Mouse (Mus musculus) heart, embryonic 10.5 days (tissue): Measurements from ENCODE around the gene Adck1. TPM values are rescaled to one million over a fixed set of nuclear protein-coding genes. Genes with fewer than 3 reads are reported as not detected.
A peak's percentile ranks its signal among the peaks of the same experiment; 100 is the strongest.
"Not testable (repeated sequence)": the region's sequence is repeated elsewhere in the genome, so short reads cannot be mapped to it uniquely, and the experiment has no call there.

Source experiments
- DNase-seq: peaks from one replicate; pipeline ENCODE4 v3.0.0-alpha.2; 2017; ENCODE audit warnings: low spot score
- H3K27ac ChIP-seq: fragments of 300-500 bp; sonication (generic); 2 replicates; pipeline ENCODE4 v1.5.1; 2016; ENCODE audit warnings: mild to moderate bottlenecking
- H3K27me3 ChIP-seq: fragments of 300-500 bp; sonication (generic); 2 replicates; pipeline ENCODE4 v1.6.1; 2016; ENCODE audit warnings: mild to moderate bottlenecking; ENCODE audit not compliant: poor library complexity, insufficient read depth, severe bottlenecking
- H3K36me3 ChIP-seq: fragments of 300-500 bp; sonication (generic); 2 replicates; pipeline ENCODE4 v1.6.1; 2016; ENCODE audit warnings: mild to moderate bottlenecking, moderate library complexity
- H3K4me1 ChIP-seq: fragments of 300-500 bp; sonication (generic); 2 replicates; pipeline ENCODE4 v1.6.1; 2016; ENCODE audit warnings: mild to moderate bottlenecking
- H3K4me3 ChIP-seq: fragments of 300-500 bp; sonication (generic); 2 replicates; pipeline ENCODE4 v1.5.1; 2016; ENCODE audit warnings: mild to moderate bottlenecking, moderate library complexity
- H3K9me3 ChIP-seq: fragments of 300-500 bp; sonication (generic); 2 replicates; pipeline ENCODE4 v1.6.1; 2016; ENCODE audit warnings: mild to moderate bottlenecking, moderate library complexity
- WGBS: fragments of 180-500 bp; shearing (Covaris S2); methylation state at CpG from one replicate; pipeline ENCODE4 v1.1.7; 2016; 5-methylcytosine and 5-hydroxymethylcytosine counted together
- polyA plus RNA-seq: library from polyadenylated mRNA; unstranded; fragments of >200 nt; fragmentation: Nextera tagmentation; extraction: Ambion mirVana; gene quantifications from 2 replicates; pipeline ENCODE4 v1.2.1, GENCODE M21; 2016

Adck1 gene
- polyA plus RNA-seq, 1 experiment from 2014 or later = 22.5 TPM

DNA sequence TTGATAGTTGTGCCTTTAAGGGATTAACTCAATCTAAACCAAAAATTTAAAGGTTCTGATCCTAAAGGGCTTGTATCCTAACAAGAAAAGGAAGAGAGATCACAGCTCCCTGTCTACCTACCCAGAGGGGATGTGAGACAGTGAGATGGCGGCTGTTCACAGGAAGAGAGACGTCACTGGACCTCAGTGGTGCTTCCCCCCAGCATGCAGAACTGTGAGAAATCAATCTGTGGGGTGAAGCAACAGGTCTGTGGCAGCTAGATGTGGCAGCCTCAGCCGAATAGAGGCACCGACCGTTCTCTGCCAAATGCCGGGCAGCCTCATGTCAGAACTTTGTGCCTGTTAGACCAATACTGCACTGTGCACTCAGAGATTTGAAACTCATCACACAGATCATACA is 106.4 kb downstream of the Adck1 start:
- no peaks in the 10 kb centered on the region for H3K36me3 ChIP-seq
- no peak for DNase-seq
- no peaks in the 10 kb centered on the region for H3K9me3 ChIP-seq
- no peaks in the 10 kb centered on the region for H3K27me3 ChIP-seq
- WGBS = 91% methylated on average over 6 of the region's 6 CpGs
- H3K27ac ChIP-seq = no peak overlapping the region
- no peak overlapping the region for H3K4me3 ChIP-seq
- H3K4me1 ChIP-seq = no peaks in the 10 kb centered on the region

DNA sequence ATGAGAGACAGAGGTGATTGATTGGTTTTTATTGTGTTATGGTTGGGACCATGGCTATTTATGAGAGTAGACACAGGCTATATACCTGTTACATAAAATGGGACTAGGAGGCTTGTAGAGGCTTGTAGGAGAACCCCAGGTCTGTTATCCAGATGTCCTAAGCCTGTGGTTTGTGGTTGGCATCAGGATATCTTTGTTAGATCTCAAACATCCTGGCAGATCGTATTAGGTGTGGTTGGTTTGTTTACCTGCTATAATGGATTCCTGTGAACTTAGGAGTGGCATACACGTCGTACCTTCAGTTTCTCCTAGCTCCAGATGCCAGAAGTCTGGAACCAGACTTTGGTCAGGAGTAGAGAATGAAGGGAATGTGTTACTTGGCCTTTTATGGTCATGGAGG is 106.9 kb downstream of the Adck1 start:
- Histone ChIP-seq H3K4me3 (no peak overlapping the region), H3K4me1 (no peaks in the 10 kb centered on the region), H3K9me3 (no peaks in the 10 kb centered on the region), H3K27ac (0 out of 2 replicates have a peak overlapping the region, but pooled peaks have one; percentile 16), H3K36me3 (no peaks in the 10 kb centered on the region), H3K27me3 (no peaks in the 10 kb centered on the region)
- WGBS = 59% methylated on average over 3 of the region's 3 CpGs
- no peak for DNase-seq

GRCm38 (mm10) chr12:88467935-88468465 is 107.6 kb downstream of the Adck1 start:
- H3K9me3 ChIP-seq = no peaks in the 10 kb centered on the region
- no peaks in the 10 kb centered on the region for H3K4me1 ChIP-seq
- H3K27me3 ChIP-seq = no peaks in the 10 kb centered on the region
- no peak overlapping the region for H3K4me3 ChIP-seq
- no peak for DNase-seq
- WGBS = 68% methylated on average over 5 of the region's 5 CpGs
- H3K36me3 ChIP-seq = no peaks in the 10 kb centered on the region
- H3K27ac ChIP-seq = 0 out of 2 replicates have a peak overlapping the region, but pooled peaks have one; percentile 16

DNA sequence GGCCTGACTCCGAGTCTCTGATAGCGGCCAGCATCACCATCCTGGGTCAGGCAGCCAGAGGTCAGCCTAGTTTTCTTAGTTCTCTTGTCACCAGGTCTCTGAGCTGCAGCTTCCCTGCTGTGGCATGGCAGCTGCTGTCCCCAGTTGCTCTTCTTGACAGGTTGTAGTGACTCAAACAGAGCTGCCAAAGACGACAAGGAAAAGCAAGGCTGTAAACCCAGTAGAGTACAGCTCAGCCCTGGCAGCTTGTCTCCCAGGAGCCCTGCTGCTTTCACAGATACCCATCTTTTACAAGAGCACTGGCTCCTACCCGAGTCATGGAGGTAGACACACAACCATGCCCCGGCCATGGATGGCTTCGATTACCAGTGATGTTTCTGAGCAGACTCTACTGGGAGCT is 108.3 kb downstream of the Adck1 start:
- 56% methylated on average over 6 of the region's 6 CpGs for WGBS
- H3K27me3 ChIP-seq = no peaks in the 10 kb centered on the region

GRCm38 (mm10) chr12:88471884-88472283 is 111.5 kb downstream of the Adck1 start:
- not testable (repeated sequence) for H3K9me3 ChIP-seq, H3K27ac ChIP-seq, H3K36me3 ChIP-seq, DNase-seq, H3K4me3 ChIP-seq, H3K4me1 ChIP-seq, H3K27me3 ChIP-seq
- 64% methylated on average over 10 of the region's 10 CpGs for WGBS

More for the DNA sequence above, 108.3 kb downstream of the Adck1 start:
- no peak for DNase-seq
- Histone ChIP-seq H3K4me1 (no peaks in the 10 kb centered on the region), H3K9me3 (no peaks in the 10 kb centered on the region), H3K27ac (no peak overlapping the region), H3K36me3 (no peaks in the 10 kb centered on the region), H3K4me3 (no peak overlapping the region)

DNA sequence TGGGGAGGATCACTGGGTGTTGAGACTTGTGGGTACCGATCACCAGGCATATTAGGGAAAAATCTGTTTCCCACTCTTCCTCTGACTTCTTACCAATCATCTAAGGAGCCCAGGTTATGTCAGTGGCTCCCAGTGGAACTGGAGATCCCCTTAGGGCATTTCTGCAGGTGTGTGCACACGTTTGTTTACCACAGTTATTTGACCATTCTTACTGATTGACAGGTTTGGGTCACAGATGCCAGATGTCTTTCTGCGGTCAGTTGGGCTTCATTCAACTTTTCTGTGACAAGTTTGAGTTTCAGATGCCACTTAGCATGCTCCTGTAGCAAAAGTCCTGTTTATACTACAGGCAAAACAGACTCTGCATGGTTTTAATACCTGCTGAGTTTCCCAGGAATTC is 112.5 kb downstream of the Adck1 start:
- no peaks in the 10 kb centered on the region for H3K27me3 ChIP-seq
- H3K4me3 ChIP-seq = no peak overlapping the region
- DNase-seq = no peak
- 80% methylated on average over 3 of the region's 3 CpGs for WGBS
- no peaks in the 10 kb centered on the region for H3K36me3 ChIP-seq
- H3K4me1 ChIP-seq = no peaks in the 10 kb centered on the region
- no peak overlapping the region for H3K27ac ChIP-seq
- H3K9me3 ChIP-seq = no peaks in the 10 kb centered on the region

- Histone ChIP-seq H3K27me3 (no peaks in the 10 kb centered on the region), H3K27ac (no peak overlapping the region), H3K9me3 (no peaks in the 10 kb centered on the region), H3K4me1 (no peaks in the 10 kb centered on the region), H3K36me3 (no peaks in the 10 kb centered on the region), H3K4me3 (no peak overlapping the region)
- DNase-seq = no peak
- WGBS = 89% methylated on average over 6 of the region's 6 CpGs
Observed at GRCm38 (mm10) chr12:88473796-88474195, 113.4 kb downstream of the Adck1 start.

DNA sequence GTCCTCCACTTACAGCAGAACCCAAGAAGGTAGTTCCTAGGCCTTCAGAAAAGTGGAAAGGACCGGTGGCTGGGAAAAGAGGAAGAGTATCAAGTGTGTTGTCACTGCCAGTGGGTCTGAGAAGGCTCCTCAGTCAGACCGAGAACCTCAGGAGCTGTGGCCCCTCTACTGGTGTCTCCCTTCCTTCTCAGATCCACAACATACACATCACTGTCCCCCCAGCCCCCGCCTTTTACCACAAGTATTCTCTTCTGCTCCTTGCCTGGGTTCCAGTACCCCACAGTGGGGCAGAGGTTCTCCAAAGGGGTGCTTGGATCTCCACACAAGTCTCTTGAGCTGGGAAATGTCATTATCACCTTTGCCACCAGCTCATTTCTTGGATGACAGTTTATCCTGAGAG is 115.5 kb downstream of the Adck1 start:
- Histone ChIP-seq H3K4me1 (no peaks in the 10 kb centered on the region), H3K36me3 (no peaks in the 10 kb centered on the region), H3K27me3 (no peaks in the 10 kb centered on the region), H3K4me3 (no peak overlapping the region), H3K27ac (no peak overlapping the region), H3K9me3 (no peaks in the 10 kb centered on the region)
- WGBS = 75% methylated on average over 3 of the region's 3 CpGs
- no peak for DNase-seq

DNA sequence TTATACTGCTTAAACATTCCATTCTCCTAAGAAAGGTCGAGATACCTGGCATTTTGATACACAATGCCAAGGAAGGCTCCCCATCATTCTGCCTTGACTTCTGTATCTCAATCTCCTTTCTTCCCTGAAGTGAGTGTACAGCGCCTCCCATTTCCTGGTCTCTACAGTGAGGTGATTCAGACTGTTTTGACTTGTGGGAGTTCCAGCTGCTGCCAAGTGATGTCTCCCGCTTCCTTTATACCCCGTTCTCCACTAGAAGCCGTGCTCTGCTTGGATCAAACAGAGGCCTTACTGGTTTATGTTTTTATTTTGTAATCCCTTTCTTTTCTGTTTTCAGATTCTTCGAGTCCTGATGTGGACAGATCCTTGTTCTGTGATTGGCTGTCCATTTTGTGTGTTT is 116.3 kb downstream of the Adck1 start:
- Histone ChIP-seq H3K27ac (no peak overlapping the region), H3K9me3 (no peaks in the 10 kb centered on the region), H3K27me3 (no peaks in the 10 kb centered on the region), H3K4me3 (no peak overlapping the region), H3K36me3 (no peaks in the 10 kb centered on the region), H3K4me1 (no peaks in the 10 kb centered on the region)
- 77% methylated on average over 6 of the region's 6 CpGs for whole genome bisulfite sequencing
- DNase-seq = no peak

DNA sequence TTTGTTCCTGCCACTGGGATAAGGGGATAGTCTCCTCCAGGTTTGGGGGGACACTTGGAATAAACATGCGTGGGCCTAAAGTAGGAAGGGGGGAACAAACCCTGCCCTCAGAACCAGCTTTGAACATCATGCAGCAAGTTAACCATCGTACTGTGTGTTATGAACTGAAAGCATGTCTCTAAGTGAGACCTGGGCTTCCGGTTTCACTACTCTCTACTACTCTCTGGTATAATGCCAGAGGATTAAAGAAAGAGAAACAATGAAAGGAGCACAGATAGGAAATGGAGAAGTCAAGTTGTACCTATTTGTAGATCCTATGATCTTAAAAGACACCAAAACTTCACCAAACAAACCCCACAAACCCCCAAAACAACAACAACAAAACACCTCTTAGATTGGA is 121.3 kb downstream of the Adck1 start:
- no peak for DNase-seq
- Histone ChIP-seq H3K27me3 (no peaks in the 10 kb centered on the region), H3K4me3 (no peak overlapping the region), H3K4me1 (no peaks in the 10 kb centered on the region), H3K27ac (no peak overlapping the region), H3K9me3 (no peaks in the 10 kb centered on the region), H3K36me3 (no peaks in the 10 kb centered on the region)
- 78% methylated on average over 3 of the region's 3 CpGs for WGBS

- no peaks in the 10 kb centered on the region for H3K27me3 ChIP-seq
- 76% methylated on average over 2 of the region's 2 CpGs for WGBS
Observed at GRCm38 (mm10) chr12:88490881-88491280, 130.5 kb downstream of the Adck1 start.

More at GRCm38 (mm10) chr12:88490881-88491280, 130.5 kb downstream of the Adck1 start:
- Histone ChIP-seq H3K4me1 (no peaks in the 10 kb centered on the region), H3K27ac (no peak overlapping the region), H3K4me3 (no peak overlapping the region), H3K36me3 (no peaks in the 10 kb centered on the region), H3K9me3 (no peaks in the 10 kb centered on the region)
- no peak for DNase-seq

Other genes with a start within 250 kb of the Adck1 start
- gene Gm10436, start 178.4 kb upstream of the Adck1 start, polyA plus RNA-seq = not detected in 2 replicates
- not detected in 2 replicates for gene Gm8332, start 110.5 kb upstream of the Adck1 start, polyA plus RNA-seq
- not detected in 2 replicates for gene Gm5662, start 86.1 kb upstream of the Adck1 start, polyA plus RNA-seq
- not detected in 2 replicates for gene Gm5039, start 36.5 kb upstream of the Adck1 start, polyA plus RNA-seq